Mouse (Mus musculus) embryonic fibroblast, embryonic 13.5 days (primary cell): ENCODE data around the gene Esrrb.

ENCODE experiments used
- CTCF ChIP-seq: IDR thresholded peaks from 2 replicates; pipeline ENCODE4 v1.5.1; 2011; ENCODE audit warnings: mild to moderate bottlenecking, control low read depth, low read length, moderate library complexity, borderline replicate concordance; ENCODE audit not compliant: insufficient read depth
- POLR2A ChIP-seq: IDR thresholded peaks from 2 replicates; pipeline ENCODE4 v1.6.1; 2011; ENCODE audit warnings: low read depth, mild to moderate bottlenecking, control low read depth, low read length, moderate library complexity

GRCm38 (mm10) chr12:86394773-86395172 is 33.9 kb downstream of the Esrrb start:
- TF ChIP-seq CTCF (no peak), POLR2A (no peak)
